Mouse (Mus musculus) kidney, adult 2 months (tissue): Measurements from ENCODE around the gene Fam193b. TPM values are rescaled to one million over a fixed set of nuclear protein-coding genes. Genes with fewer than 3 reads are reported as not detected.

Experiments used
- DNase-seq: peaks from one replicate; pipeline ENCODE4 v3.0.0; 2021
- H3K27ac ChIP-seq: fragments of 200-500 bp; 2 replicates; pipeline ENCODE4 v1.5.1; 2012; ENCODE audit warnings: low read depth, low read length, control low read depth, inconsistent platforms; ENCODE audit not compliant: insufficient read depth
- H3K27me3 ChIP-seq: fragments of 200-500 bp; replicated peaks from 2 replicates; pipeline ENCODE4 v1.6.1; 2012; ENCODE audit warnings: mild to moderate bottlenecking, moderate library complexity, low read length, inconsistent platforms; ENCODE audit not compliant: control insufficient read depth, insufficient read depth
- H3K36me3 ChIP-seq: fragments of 200-500 bp; 2 replicates; pipeline ENCODE4 v1.6.1; 2012; ENCODE audit warnings: mild to moderate bottlenecking, moderate library complexity, low read length, inconsistent platforms; ENCODE audit not compliant: control insufficient read depth, insufficient read depth
- H3K4me1 ChIP-seq: fragments of 200-500 bp; 2 replicates; pipeline ENCODE4 v1.6.1; 2011; ENCODE audit warnings: low read length; ENCODE audit not compliant: control insufficient read depth, insufficient read depth
- H3K4me3 ChIP-seq: fragments of 200-500 bp; 2 replicates; pipeline ENCODE4 v1.5.1; 2011; ENCODE audit warnings: mild to moderate bottlenecking, low read depth, low read length, control low read depth; ENCODE audit not compliant: insufficient read depth
- CTCF ChIP-seq: fragments of 200-500 bp; conservative IDR thresholded peaks from 2 replicates; pipeline ENCODE4 v1.5.1; 2011; ENCODE audit warnings: low read depth, mild to moderate bottlenecking, control low read depth, low read length, moderate library complexity, mixed read lengths; ENCODE audit not compliant: insufficient read depth, insufficient read length
- POLR2A ChIP-seq: fragments of 200-500 bp; IDR thresholded peaks from one replicate; pipeline ENCODE4 v1.6.1; 2011; ENCODE audit warnings: low read depth, low read length, control low read depth
- WGBS: fragments of 180-500 bp; shearing (Covaris S2); methylation state at CpG from one replicate; pipeline ENCODE4 v1.1.7; 2018; 5-methylcytosine and 5-hydroxymethylcytosine counted together
- polyA plus RNA-seq: library from polyadenylated mRNA; depleted of rRNA; stranded (reverse); fragments of >200 nt; gene quantifications from 2 replicates; pipeline ENCODE4 v1.2.3, GENCODE M21; 2012

Fam193b gene
- polyA plus RNA-seq, 1 experiment = 85.6 TPM

- H3K4me3 ChIP-seq = no peak overlapping the region
- TF ChIP-seq POLR2A = no peak
- TF ChIP-seq CTCF = no peak
- H3K27me3 ChIP-seq = no peaks in the 10 kb centered on the region
- H3K36me3 ChIP-seq = peaks cover 2% of the 10 kb centered on the region; the same call in 1 of the 2 replicates
- 92% methylated on average over 2 of the region's 2 CpGs for WGBS
- H3K27ac ChIP-seq = no peak overlapping the region
- peak; percentile 58 for DNase-seq
- H3K4me1 ChIP-seq = peaks cover 18% of the 10 kb centered on the region
These were observed 30.0 kb downstream of the Fam193b start for GRCm38 (mm10) chr13:55540933-55541332.

- Histone ChIP-seq H3K36me3 (peaks cover 2% of the 10 kb centered on the region; the same call in 1 of the 2 replicates), H3K27me3 (no peaks in the 10 kb centered on the region), H3K27ac (no peak within 1 kb of the TSS), H3K4me3 (peak within 1 kb of the TSS; percentile 73), H3K4me1 (peaks cover 3% of the 10 kb centered on the region; the same call in 1 of the 2 replicates)
- 1% methylated on average over 70 of the region's 70 CpGs for WGBS
- peak; percentile 100 for DNase-seq
- TF ChIP-seq POLR2A (peak; percentile 33), CTCF (peak; percentile 96)
These were observed 34.4 kb downstream of the Fam193b start, which contains the start of gene Ddx41 for GRCm38 (mm10) chr13:55536194-55537175. Gene Ddx41, minus strand, starts transcription at chr13:55536658.

GRCm38 (mm10) chr13:55535796-55536193 lies 35.1 kb downstream of the Fam193b start:
- TF ChIP-seq POLR2A = no peak
- TF ChIP-seq CTCF = no peak
- WGBS = 13% methylated on average over 17 of the region's 17 CpGs

GRCm38 (mm10) chr13:55535191-55535590 lies 35.7 kb downstream of the Fam193b start:
- no peaks in the 10 kb centered on the region; the same call in 1 of the 2 replicates for H3K36me3 ChIP-seq
- TF ChIP-seq CTCF (no peak), POLR2A (no peak)

More at GRCm38 (mm10) chr13:55535796-55536193, 35.1 kb downstream of the Fam193b start:
- DNase-seq = peak; percentile 11
- no peak overlapping the region for H3K27ac ChIP-seq
- H3K36me3 ChIP-seq = no peaks in the 10 kb centered on the region; the same call in 1 of the 2 replicates
- no peaks in the 10 kb centered on the region for H3K27me3 ChIP-seq
- H3K4me3 ChIP-seq = peak overlapping the region; percentile 73
- peaks cover 3% of the 10 kb centered on the region; the same call in 1 of the 2 replicates for H3K4me1 ChIP-seq

GRCm38 (mm10) chr13:55529198-55529915 lies 41.6 kb downstream of the Fam193b start, which contains the start of gene Dok3:
Gene Dok3, minus strand, starts transcription at chr13:55529296.
- TF ChIP-seq CTCF (no peak), POLR2A (no peak)
- DNase-seq = peak; percentile 24

More at GRCm38 (mm10) chr13:55535191-55535590, 35.7 kb downstream of the Fam193b start:
- Histone ChIP-seq H3K27me3 (no peaks in the 10 kb centered on the region), H3K4me3 (peak overlapping the region; percentile 73; the same call in 1 of the 2 replicates), H3K27ac (no peak overlapping the region), H3K4me1 (peaks cover 3% of the 10 kb centered on the region; the same call in 1 of the 2 replicates)
- no peak for DNase-seq
- 87% methylated on average over 15 of the region's 15 CpGs for WGBS

GRCm38 (mm10) chr13:55527834-55528772 lies 42.8 kb downstream of the Fam193b start:
- TF ChIP-seq CTCF (no peak), POLR2A (no peak)
- Histone ChIP-seq H3K27me3 (no peaks in the 10 kb centered on the region), H3K4me1 (no peaks in the 10 kb centered on the region), H3K36me3 (no peaks in the 10 kb centered on the region), H3K27ac (no peak overlapping the region), H3K4me3 (no peak overlapping the region)
- 75% methylated on average over 18 of the region's 18 CpGs for WGBS
- DNase-seq = no peak

More at GRCm38 (mm10) chr13:55529198-55529915, 41.6 kb downstream of the Fam193b start, which contains the start of gene Dok3:
- H3K4me3 ChIP-seq = no peak within 1 kb of the TSS
- no peak within 1 kb of the TSS for H3K27ac ChIP-seq
- no peaks in the 10 kb centered on the region for H3K4me1 ChIP-seq
- H3K27me3 ChIP-seq = no peaks in the 10 kb centered on the region
- H3K36me3 ChIP-seq = no peaks in the 10 kb centered on the region
- 49% methylated on average over 8 of the region's 8 CpGs for WGBS
